Mouse (Mus musculus) MEL-GATA-1-ER (cell line): ENCODE measurements around the gene Sumf2.
"Not testable (repeated sequence)": the region's sequence is repeated elsewhere in the genome, so short reads cannot be mapped to it uniquely, and the experiment has no call there.

Source experiments
- DNase-seq: peaks from one replicate; pipeline ENCODE4 v3.0.0-alpha.2; 2012; ENCODE audit warnings: low read depth; ENCODE audit errors: extremely low read depth

Sumf2 gene

DNA sequence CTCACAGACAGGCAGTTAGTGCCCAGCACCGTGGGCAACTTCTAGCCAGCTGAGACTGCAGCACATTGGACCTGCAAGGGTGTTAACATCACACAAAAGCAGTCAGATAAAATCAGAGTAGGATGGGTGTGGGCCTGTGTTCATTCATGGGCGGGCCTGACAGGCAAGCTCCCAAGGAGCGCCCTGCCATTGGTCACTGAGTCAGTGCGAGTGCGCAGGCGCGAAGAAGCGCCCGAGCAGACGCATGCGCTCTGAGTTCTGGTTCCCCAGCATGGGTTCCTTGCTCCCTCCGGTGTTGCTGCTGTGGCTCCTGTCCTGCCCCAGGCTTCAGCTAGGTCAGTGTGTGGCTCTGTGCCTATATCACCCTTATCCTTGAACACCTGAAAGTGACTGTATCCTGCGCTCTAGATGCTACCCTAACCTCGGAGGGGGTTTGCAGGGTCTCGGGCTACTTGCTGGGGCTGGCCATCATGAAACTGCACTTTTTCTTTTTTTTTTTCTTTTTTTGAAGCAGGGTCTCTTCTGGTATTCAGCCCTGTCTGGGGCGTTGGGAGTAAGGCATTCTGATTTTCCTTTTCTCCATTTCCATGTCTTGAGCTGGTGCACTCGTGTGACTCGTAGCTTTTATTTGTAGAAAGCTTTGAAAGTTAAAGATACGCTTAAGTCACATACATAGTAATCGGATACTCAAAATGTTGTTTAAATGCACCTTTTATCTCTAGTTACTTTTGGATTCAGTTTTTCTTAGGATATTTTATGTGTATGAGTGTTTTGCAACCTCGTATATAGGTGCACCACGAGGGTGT, at the start of gene Sumf2:
Sumf2 (plus strand) TSS at position 235 of the 806 bp plus-strand sequence.
- DNase-seq: peak; percentile 90

GRCm38 (mm10) chr5:129844848-129845247, 1.9 kb upstream of the Sumf2 start:
- DNase-seq: no peak

DNA sequence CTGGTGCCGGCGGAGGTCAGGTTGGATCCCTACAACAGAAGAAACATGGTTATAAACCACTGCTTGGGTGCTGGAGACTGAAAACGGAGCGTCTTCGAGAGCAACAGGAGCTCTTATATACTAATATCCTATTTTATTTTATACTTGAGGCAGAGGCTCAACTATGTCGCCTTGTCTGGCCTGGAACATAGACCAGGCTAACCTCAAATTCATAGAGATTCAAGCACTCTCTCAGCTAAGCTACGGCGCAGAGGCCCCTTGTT, 703 bp downstream of the Sumf2 start:
- no peak for DNase-seq

DNA sequence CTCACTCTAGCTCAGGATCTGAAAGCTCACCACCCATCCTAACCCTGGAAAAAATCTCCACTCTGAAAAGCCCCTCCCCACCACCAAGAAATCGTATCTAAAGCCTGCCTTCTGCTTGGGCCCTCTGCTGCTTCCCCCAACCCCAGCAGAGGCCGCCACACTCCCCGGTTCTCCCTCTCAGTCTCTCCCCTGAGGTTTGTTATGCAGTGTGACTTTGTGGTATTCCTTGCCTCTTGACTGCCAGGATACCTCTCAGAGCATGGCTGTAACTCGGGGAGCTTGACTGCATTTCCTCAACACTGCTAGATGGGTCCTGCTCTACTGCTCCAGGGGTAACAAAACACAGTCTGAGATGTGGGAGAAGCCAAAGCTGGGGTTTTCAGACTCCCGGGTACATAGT, 8.4 kb downstream of the Sumf2 start:
- no peak for DNase-seq

DNA sequence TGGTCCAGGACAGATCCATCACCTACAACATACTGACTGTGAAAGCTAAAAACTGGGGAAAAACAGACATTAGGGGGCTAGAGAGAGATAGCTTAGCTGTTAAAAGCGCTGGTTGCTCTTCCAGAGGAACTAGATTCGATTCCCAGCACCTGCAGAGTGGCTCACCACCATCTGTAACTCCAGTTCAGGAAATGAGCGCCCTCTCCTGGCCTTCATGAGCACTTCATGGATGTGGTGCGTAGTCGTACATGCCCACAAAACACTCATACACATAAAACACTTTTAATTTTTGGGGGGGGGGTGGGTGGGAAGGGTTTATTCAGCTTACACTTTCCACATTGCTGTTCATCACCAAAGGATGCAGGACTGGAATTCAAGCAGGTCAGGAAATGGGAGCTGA, 9.6 kb downstream of the Sumf2 start:
- DNase-seq: no peak

GRCm38 (mm10) chr5:129862325-129862724, 15.5 kb downstream of the Sumf2 start:
- no peak for DNase-seq

- no peak for DNase-seq
Observed at GRCm38 (mm10) chr5:129864467-129864866, 17.7 kb downstream of the Sumf2 start.

GRCm38 (mm10) chr5:129865841-129866240, 19.1 kb downstream of the Sumf2 start:
- no peak for DNase-seq

DNA sequence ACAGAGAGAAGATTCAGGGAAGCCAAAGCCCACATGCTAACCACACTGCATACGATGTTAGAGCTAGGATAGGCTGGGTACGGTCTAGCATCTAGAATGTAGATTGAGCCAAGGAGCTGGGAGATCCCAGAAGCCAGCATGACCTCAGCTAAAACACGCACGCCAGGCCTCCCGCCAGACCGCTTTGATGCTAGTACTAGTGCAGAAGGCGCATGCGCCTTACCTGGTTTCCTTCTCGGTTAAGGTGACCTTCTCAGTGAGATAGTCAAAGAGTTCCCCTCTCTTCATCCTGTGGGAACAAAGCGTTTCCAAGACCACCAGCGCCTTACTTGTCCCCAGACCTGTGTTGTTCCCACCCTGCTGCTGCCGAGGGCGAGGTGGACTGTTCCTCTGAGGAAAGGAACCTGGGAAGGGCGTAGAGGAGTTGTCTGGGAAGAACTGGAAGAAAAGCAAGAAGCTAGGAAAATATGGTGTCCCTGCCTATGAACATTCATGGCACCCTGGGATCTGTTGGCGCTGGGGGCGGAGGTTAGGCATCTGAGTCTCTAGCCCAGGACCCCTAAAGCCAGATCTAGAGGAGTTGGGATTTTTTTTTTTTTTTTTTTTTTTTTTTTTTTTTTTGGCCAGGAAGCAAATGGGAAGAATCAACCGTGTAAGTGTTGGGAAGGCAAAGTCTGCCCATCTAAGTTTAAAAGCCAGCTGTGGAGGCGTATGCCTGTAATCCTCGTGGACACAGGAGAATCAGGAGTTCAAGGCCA, 22.6 kb downstream of the Sumf2 start:
- no peak for DNase-seq

- DNase-seq: no peak
Observed at GRCm38 (mm10) chr5:129871238-129871637, 24.5 kb downstream of the Sumf2 start.

GRCm38 (mm10) chr5:129873942-129874341, 27.2 kb downstream of the Sumf2 start:
- no peak for DNase-seq

DNA sequence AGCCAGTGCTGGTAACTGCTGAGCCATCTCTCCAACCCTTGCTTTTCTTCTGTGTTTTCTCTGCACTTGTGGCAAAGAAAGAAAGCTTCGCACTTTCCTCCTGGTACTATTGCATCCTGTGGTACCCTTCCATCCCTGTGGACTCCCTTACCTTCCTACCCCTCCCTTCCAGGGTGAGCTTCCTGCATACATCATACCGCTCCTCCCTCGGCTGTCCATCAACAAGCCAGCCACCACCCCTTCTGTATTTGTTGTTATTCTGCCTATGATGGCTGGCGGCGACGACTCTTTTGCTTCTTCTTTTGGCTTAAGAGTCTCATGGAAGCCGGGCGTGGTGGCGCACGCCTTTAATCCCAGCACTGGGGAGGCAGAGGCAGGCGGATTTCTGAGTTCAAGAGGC, 28.3 kb downstream of the Sumf2 start:
- no peak for DNase-seq

DNA sequence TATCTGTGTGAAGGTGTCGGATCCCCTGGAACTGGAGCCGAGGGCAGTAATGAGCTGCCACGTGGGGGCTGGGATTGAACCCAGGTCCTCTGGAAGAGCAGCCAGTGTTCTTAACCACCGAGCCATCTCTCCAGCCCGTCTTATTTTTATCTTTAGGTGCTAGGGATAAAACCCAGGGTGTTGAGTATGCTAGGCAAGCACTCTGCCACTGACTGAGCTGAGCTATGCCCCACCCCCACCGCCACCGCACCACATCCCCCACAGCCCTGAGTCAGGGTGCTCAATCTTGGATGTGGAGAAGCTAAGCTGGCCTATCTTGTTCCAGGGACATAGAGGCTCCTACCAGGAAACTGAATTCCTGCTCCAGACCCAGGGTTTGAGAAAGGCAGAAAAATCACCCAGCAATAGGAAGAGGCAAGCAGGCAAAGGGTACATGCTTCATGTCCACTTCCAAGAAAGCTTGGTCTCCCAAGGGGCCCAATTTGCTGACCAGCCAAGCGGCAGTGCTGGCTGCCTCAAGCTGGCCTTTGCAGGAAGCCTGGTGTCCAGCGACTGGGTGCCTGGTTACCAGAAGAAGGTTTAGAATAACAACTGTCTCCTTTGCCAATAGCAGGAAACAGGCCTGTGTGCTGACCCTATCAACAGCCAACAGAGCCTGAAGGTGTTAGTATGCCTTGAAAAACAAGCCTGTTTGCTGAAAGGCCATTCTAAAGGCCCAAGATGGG, 31.1 kb downstream of the Sumf2 start:
- DNase-seq: no peak

DNA sequence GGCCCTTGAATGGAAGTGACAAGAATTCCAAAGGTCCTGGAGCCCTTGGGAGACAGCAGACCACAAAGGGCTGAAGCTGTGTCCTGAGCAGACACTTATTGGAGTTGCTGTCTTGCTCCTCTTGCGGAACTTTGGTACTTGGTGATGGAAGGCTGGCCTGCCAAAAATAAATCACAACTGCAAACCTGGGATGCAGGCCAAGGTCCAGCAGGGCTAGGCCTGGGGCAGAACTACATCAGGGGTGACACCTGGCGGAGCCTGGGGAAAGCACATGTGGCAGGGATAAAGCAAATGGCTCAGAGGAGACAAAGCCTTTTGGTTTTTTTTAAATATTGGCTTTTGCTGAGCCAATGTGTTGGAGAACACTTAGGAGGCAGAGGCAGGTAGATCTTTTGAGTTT, 32.2 kb downstream of the Sumf2 start:
- no peak for DNase-seq

DNA sequence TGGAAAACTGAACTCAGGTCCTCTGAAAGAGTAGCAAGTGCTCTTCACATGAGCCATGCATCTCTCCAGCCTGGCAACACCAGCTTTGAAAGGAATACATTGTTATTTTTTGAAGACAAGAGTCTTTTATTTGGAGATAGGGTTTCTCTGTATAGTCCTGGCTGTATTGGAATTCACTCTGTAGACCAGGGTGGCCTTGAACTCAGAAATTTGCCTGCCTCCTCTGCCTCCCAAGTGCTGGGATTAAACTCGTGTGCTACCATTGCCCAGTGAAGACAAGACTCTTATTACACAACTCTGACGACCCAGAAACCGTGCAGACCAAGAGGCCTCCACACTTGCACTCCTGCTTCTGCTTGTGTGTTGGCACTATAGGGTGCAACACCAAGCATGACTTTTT, 33.1 kb downstream of the Sumf2 start:
- no peak for DNase-seq

DNA sequence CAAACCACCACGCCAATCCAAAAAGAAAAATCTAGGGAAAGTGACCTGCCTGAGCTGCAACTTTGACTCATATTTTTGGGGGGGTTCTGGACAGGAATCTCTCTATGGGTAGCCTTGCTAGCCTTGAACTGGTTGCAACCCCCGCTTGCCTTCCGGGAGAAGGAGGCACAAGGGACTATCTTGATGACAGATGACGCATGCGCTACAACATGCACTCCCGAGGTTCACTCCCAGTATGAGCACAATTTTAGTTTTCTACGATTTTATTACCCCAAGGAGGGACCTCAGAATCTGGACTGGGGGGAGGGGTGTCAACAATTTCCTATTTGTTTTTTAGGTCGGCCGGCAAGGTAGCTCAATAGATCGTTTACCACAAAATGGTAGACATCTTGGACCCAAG, 39.5 kb downstream of the Sumf2 start:
- DNase-seq: peak; percentile 56

GRCm38 (mm10) chr5:129886911-129887636, 40.3 kb downstream of the Sumf2 start, which contains the start of gene Chchd2:
Gene Chchd2, minus strand, starts transcription at chr5:129887470.
- peak; percentile 97 for DNase-seq

DNA sequence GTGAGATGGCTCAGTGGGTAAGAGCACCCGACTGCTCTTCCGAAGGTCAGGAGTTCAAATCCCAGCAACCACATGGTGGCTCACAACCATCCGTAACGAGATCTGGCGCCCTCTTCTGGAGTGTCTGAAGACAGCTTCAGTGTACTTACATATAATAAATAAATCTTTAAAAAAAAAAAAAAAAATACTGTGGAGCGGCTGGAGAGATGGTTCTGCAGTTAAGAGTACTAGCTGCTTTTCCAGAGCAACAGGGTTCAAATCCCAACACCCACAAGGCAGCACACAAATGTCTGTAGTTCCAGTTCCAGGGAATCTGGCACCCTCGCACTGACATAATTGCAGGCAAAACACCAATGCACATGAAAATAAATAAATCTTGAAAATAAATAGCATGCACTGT, 43.6 kb downstream of the Sumf2 start:
- not testable (repeated sequence) for DNase-seq

DNA sequence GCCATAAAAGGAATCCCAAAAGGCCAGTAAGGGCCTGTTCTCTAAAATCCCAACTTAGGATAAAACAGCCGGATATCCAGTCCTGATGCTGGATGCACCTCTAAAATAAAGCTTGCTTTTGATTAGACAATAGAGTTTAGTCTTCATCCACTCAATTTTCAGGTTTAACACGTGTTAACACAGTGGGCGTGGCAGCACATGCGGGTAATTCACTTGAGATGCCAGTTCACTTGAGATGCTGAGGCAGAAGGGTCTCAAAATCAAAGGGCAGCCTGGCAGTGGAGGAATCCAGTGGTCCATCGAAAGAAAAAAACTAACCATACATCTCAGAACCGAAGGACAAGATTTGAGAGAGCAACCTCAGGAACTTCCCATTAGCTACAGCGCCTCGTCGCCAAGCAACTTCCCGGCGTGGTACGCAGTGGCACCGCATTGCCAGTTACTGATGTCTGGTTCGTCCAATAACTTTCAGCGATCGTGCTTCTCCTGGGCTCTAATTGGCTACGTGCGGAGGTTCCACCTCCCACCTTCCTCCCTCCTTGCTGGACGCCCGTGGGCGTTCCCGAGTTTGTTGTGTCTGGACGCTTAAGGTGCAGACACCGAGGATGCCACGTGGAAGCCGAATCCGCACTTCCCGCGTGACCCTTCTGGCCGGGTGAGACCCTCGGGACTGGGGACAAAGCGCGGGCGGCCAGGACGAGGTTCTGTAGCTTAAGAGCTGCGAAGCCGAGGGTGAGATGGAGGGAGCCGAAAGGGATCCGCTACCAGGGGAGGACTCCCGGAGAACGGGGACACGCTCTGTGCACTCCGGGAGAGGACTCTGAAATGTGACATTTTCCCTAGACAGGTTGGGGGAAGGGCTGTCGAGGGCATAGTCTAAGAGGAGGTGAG, 48.7 kb downstream of the Sumf2 start, which contains the start of gene Zbed5:
Zbed5 (plus strand) TSS at position 526 of the 891 bp plus-strand sequence.
- peak; percentile 97 for DNase-seq

- no peak for DNase-seq
Observed at GRCm38 (mm10) chr5:129898449-129898848, 51.7 kb downstream of the Sumf2 start, which contains the start of gene Phkg1. Gene Phkg1, minus strand, starts transcription at chr5:129898549.
